Mouse (Mus musculus): Measurements from ENCODE around the gene Rnaseh2c.

DNA sequence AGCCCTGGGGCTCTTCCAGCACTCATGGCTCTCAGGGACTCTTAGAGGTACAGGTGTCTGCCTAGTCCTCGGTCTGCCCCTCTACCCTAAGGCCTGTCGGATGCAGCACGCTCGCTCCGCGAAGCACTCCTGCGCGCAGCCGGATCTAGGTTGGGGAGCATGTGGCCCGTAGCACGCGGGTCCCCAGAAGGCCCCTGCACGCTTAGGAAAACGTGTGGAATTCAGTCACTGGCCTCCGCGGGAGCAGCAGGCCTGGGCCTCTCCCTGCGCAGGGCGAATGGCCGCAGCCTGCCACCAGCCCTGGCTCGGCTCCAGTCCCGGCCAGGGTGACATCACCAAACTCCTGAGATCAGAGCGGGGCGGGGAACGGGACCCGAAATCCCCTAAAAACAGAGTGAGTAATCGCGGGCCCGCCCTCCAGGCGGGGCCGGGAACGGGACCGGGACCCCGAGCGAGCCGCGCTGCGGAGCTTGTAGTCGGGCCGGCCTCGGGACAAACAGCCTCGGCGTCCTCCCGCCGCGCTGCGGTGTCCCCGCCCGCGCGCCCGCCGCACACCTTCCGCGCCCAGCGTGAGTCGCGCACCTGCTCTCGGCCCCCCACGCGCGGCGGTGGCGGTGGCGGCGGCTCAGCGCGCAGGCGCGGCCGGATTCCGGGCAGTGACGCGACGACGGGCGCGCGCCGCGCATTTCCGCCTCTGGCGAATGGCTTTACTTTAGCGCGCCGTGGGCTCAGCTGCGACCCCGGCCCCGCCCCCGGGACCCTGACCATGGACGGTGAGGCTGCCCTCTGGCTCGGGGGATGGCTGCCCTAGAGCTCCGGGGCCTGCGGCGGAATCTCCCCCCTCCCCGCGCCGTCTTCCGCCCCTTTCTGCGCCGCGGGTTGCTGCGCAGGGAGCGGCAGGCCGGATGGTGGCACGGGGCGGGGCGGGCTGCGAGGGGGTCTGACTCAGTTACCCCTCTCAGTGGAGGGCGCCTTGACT lies 35.7 kb downstream of the Rnaseh2c start, which contains the start of gene Rela:
- no peak for TF ChIP-seq POLR2A (IDR thresholded peaks at IDR 0.05; ENCODE audit: insufficient read depth, low read length)
- TF ChIP-seq CTCF (IDR thresholded peaks at IDR 0.05; ENCODE audit: low read depth, low read length) = no peak
